Mouse (Mus musculus) stomach, embryonic 14.5 days (tissue): ENCODE measurements around the gene Aff4. TPM values are rescaled to one million over a fixed set of nuclear protein-coding genes. Genes with fewer than 3 reads are reported as not detected.

Experiments used
- ATAC-seq: fragments of 200-750 bp; cut with Nextera tagmentation; 2 replicates; pipeline ENCODE4 v1.8.0; 2017; ENCODE audit warnings: low read depth, moderate TSS enrichment; ENCODE audit not compliant: insufficient number of reproducible peaks, insufficient read depth, low FRiP score
- H3K27ac ChIP-seq: fragments of 300-500 bp; sonication (generic); 2 replicates; pipeline ENCODE4 v1.5.1; 2014; ENCODE audit warnings: mild to moderate bottlenecking, low read length, moderate library complexity, mixed read lengths
- H3K27me3 ChIP-seq: fragments of 300-500 bp; sonication (generic); 2 replicates; pipeline ENCODE4 v1.6.1; 2014; ENCODE audit warnings: low read length, control low read depth, mixed read lengths; ENCODE audit not compliant: control insufficient read depth, insufficient read depth
- H3K36me3 ChIP-seq: fragments of 300-500 bp; sonication (generic); 2 replicates; pipeline ENCODE4 v1.6.1; 2014; ENCODE audit warnings: mild to moderate bottlenecking, control low read depth, low read length, moderate library complexity, mixed read lengths; ENCODE audit not compliant: control insufficient read depth, insufficient read depth
- H3K4me1 ChIP-seq: fragments of 300-500 bp; sonication (generic); 2 replicates; pipeline ENCODE4 v1.6.1; 2014; ENCODE audit warnings: low read length, control low read depth, mixed read lengths; ENCODE audit not compliant: control insufficient read depth, insufficient read depth
- H3K4me2 ChIP-seq: fragments of 300-500 bp; sonication (generic); replicated peaks from 2 replicates; pipeline ENCODE4 v1.6.1; 2014; ENCODE audit warnings: low read depth, low read length, control low read depth
- H3K4me3 ChIP-seq: fragments of 300-500 bp; sonication (generic); 2 replicates; pipeline ENCODE4 v1.5.1; 2014; ENCODE audit warnings: low read depth, low read length, control low read depth
- H3K9ac ChIP-seq: fragments of 300-500 bp; sonication (generic); replicated peaks from 2 replicates; pipeline ENCODE4 v1.6.1; 2014; ENCODE audit warnings: low read depth, mild to moderate bottlenecking, control low read depth, low read length, moderate library complexity, mixed read lengths
- H3K9me3 ChIP-seq: fragments of 300-500 bp; sonication (generic); 2 replicates; pipeline ENCODE4 v1.6.1; 2016; ENCODE audit warnings: low read depth, low read length, control low read depth; ENCODE audit not compliant: control insufficient read depth
- WGBS: fragments of 180-500 bp; shearing (Covaris S2); extraction: QIAGEN DNeasy Blood & Tissue Kit; methylation state at CpG from one replicate; pipeline ENCODE4 v1.1.7; 2014; 5-methylcytosine and 5-hydroxymethylcytosine counted together
- polyA plus RNA-seq: library from polyadenylated mRNA; unstranded; fragments of >200 nt; fragmentation: Nextera tagmentation; extraction: Ambion mirVana; gene quantifications from 2 replicates; pipeline ENCODE4 v1.2.1, GENCODE M21; 2014

Aff4 gene
- polyA plus RNA-seq, 1 experiment from 2014 or later, result 93.6 TPM

GRCm38 (mm10) chr11:53427993-53428715 is 77.5 kb downstream of the Aff4 start:
- Histone ChIP-seq H3K4me1 (peaks cover 10% of the 10 kb centered on the region), H3K4me2 (no peak overlapping the region), H3K4me3 (no peak overlapping the region), H3K27me3 (no peaks in the 10 kb centered on the region), H3K36me3 (peaks cover 5% of the 10 kb centered on the region; the same call in 1 of the 2 replicates), H3K9ac (no peak overlapping the region), H3K9me3 (no peaks in the 10 kb centered on the region), H3K27ac (no peak overlapping the region)
- ATAC-seq, result no peak
- WGBS, result 85% methylated on average over 3 of the region's 3 CpGs

- H3K9ac ChIP-seq, result no peak overlapping the region
- peaks cover 10% of the 10 kb centered on the region for H3K4me1 ChIP-seq
- peaks cover 5% of the 10 kb centered on the region; the same call in 1 of the 2 replicates for H3K36me3 ChIP-seq
- ATAC-seq, result no peak
- no peak overlapping the region for H3K4me3 ChIP-seq
- no peak overlapping the region for H3K4me2 ChIP-seq
- H3K9me3 ChIP-seq, result no peaks in the 10 kb centered on the region
- 96% methylated on average over 5 of the region's 5 CpGs for WGBS
- H3K27me3 ChIP-seq, result no peaks in the 10 kb centered on the region
- no peak overlapping the region for H3K27ac ChIP-seq
Observed at GRCm38 (mm10) chr11:53428716-53429057, 78.1 kb downstream of the Aff4 start.

- no peak for ATAC-seq
- H3K9ac ChIP-seq, result no peak overlapping the region
Observed at GRCm38 (mm10) chr11:53429182-53429581, 78.5 kb downstream of the Aff4 start.

GRCm38 (mm10) chr11:53430300-53430669 is 79.7 kb downstream of the Aff4 start:
- under 1% methylated on average over 34 of the region's 34 CpGs for WGBS

More at GRCm38 (mm10) chr11:53429182-53429581, 78.5 kb downstream of the Aff4 start:
- peaks cover 10% of the 10 kb centered on the region for H3K4me1 ChIP-seq
- H3K4me3 ChIP-seq, result no peak overlapping the region; the same call in 1 of the 2 replicates
- no peaks in the 10 kb centered on the region for H3K27me3 ChIP-seq
- peaks cover 5% of the 10 kb centered on the region; the same call in 1 of the 2 replicates for H3K36me3 ChIP-seq
- H3K9me3 ChIP-seq, result no peaks in the 10 kb centered on the region
- H3K4me2 ChIP-seq, result peak overlapping the region; percentile 74; the same call in 1 of the 2 replicates
- no peak overlapping the region for H3K27ac ChIP-seq

GRCm38 (mm10) chr11:53430670-53431346 is 80.2 kb downstream of the Aff4 start, which contains the start of the genes Uqcrq and Gdf9:
TSS of gene Uqcrq (minus strand) at chr11:53430831.
TSS of gene Gdf9 (plus strand) at chr11:53431023.
- peak within 1 kb of the TSS; percentile 89 for H3K4me3 ChIP-seq
- peak within 1 kb of the TSS; percentile 79 for H3K9ac ChIP-seq
- peak; percentile 95 for ATAC-seq
- H3K9me3 ChIP-seq, result no peaks in the 10 kb centered on the region
- peak within 1 kb of the TSS; percentile 74 for H3K4me2 ChIP-seq
- peaks cover 10% of the 10 kb centered on the region for H3K4me1 ChIP-seq
- H3K36me3 ChIP-seq, result peaks cover 5% of the 10 kb centered on the region; the same call in 1 of the 2 replicates
- peak within 1 kb of the TSS; percentile 62; the same call in 1 of the 2 replicates for H3K27ac ChIP-seq
- under 1% methylated on average over 44 of the region's 44 CpGs for WGBS
- H3K27me3 ChIP-seq, result no peaks in the 10 kb centered on the region

More at GRCm38 (mm10) chr11:53430300-53430669, 79.7 kb downstream of the Aff4 start:
- H3K4me2 ChIP-seq, result peak overlapping the region; percentile 74
- H3K27me3 ChIP-seq, result no peaks in the 10 kb centered on the region
- H3K4me3 ChIP-seq, result peak overlapping the region; percentile 89
- no peak; the same call in 1 of the 2 replicates for ATAC-seq
- H3K4me1 ChIP-seq, result peaks cover 10% of the 10 kb centered on the region
- H3K36me3 ChIP-seq, result peaks cover 5% of the 10 kb centered on the region; the same call in 1 of the 2 replicates
- H3K9ac ChIP-seq, result peak overlapping the region; percentile 79
- peak overlapping the region; percentile 62; the same call in 1 of the 2 replicates for H3K27ac ChIP-seq
- H3K9me3 ChIP-seq, result no peaks in the 10 kb centered on the region

GRCm38 (mm10) chr11:53431347-53432056 is 80.9 kb downstream of the Aff4 start:
- peak; percentile 39 for ATAC-seq
- peak overlapping the region; percentile 50 for H3K4me2 ChIP-seq
- no peaks in the 10 kb centered on the region for H3K27me3 ChIP-seq
- WGBS, result 13% methylated on average over 9 of the region's 9 CpGs
- peak overlapping the region; percentile 48; the same call in 1 of the 2 replicates for H3K27ac ChIP-seq
- H3K4me3 ChIP-seq, result peak overlapping the region; percentile 89
- peaks cover 10% of the 10 kb centered on the region for H3K4me1 ChIP-seq
- no peaks in the 10 kb centered on the region for H3K9me3 ChIP-seq
- H3K9ac ChIP-seq, result no peak overlapping the region; the same call in 1 of the 2 replicates
- H3K36me3 ChIP-seq, result peaks cover 5% of the 10 kb centered on the region; the same call in 1 of the 2 replicates

- Histone ChIP-seq H3K4me2 (no peak overlapping the region), H3K27me3 (no peaks in the 10 kb centered on the region), H3K4me3 (no peak overlapping the region), H3K4me1 (peaks cover 10% of the 10 kb centered on the region), H3K9me3 (no peaks in the 10 kb centered on the region), H3K36me3 (peaks cover 5% of the 10 kb centered on the region; the same call in 1 of the 2 replicates), H3K27ac (no peak overlapping the region), H3K9ac (no peak overlapping the region)
- WGBS, result 60% methylated on average over 6 of the region's 6 CpGs
- ATAC-seq, result no peak
Observed at GRCm38 (mm10) chr11:53433057-53433456, 82.4 kb downstream of the Aff4 start.

- Histone ChIP-seq H3K4me3 (no peak overlapping the region), H3K9ac (no peak overlapping the region), H3K4me1 (0 out of 2 replicates have a peak, but pooled peaks cover 5% of the 10 kb centered on the region), H3K27me3 (no peaks in the 10 kb centered on the region), H3K9me3 (no peaks in the 10 kb centered on the region), H3K27ac (no peak overlapping the region), H3K4me2 (no peak overlapping the region), H3K36me3 (no peaks in the 10 kb centered on the region)
- 86% methylated on average over 8 of the region's 8 CpGs for WGBS
- no peak for ATAC-seq
Observed at GRCm38 (mm10) chr11:53435504-53435903, 84.9 kb downstream of the Aff4 start.
